Mouse (Mus musculus): ENCODE measurements around the gene Map7d1. TPM values are rescaled to one million over a fixed set of nuclear protein-coding genes. Genes with fewer than 3 reads are reported as not detected.

The Map7d1 gene
- total RNA-seq, 2 experiments from 2014 or later = 222 to 233 TPM

- DNase-seq (ENCODE audit: low spot score in 2 of 2) = no peak
These were observed 18.9 kb upstream of the Map7d1 start for GRCm38 (mm10) chr4:126275081-126275480.

GRCm38 (mm10) chr4:126273753-126274152, 17.6 kb upstream of the Map7d1 start:
- DNase-seq (ENCODE audit: low spot score in 2 of 2) = no peak

- no peak for DNase-seq (ENCODE audit: low spot score in 2 of 2)
These were observed 13.1 kb upstream of the Map7d1 start for GRCm38 (mm10) chr4:126269292-126269691.

- DNase-seq (ENCODE audit: low spot score in 2 of 2) = peak; percentile 100
These were observed 6.1 kb upstream of the Map7d1 start, which contains the start of gene Trappc3 for GRCm38 (mm10) chr4:126262119-126262807. TSS of gene Trappc3 (plus strand) at chr4:126262325.

DNA sequence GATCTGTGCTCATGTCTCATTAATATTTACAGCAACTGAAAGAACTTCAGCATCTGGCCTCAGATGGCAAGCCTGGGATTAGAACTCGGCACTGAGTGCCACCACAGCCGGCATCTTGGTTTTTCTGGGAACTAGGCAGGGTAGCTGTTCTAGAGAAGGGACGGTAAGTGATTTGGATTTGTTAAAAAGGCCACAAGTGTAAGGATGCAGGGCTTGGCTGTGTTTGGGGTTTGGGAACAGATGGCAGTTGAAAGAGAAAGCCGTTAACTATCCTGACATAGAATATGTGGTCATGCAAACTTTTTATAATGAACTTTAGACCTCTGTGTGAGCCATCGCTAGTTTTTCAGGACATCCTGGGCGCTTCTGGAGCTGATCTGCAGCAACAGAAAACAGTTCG, 5.5 kb upstream of the Map7d1 start:
- DNase-seq (ENCODE audit: low spot score in 2 of 2) = no peak

- no peak for DNase-seq (ENCODE audit: low spot score in 2 of 2)
These were observed 5.1 kb upstream of the Map7d1 start for GRCm38 (mm10) chr4:126261266-126261665.

GRCm38 (mm10) chr4:126260520-126261201, 4.5 kb upstream of the Map7d1 start:
- no peak for DNase-seq (ENCODE audit: low spot score in 2 of 2)

DNA sequence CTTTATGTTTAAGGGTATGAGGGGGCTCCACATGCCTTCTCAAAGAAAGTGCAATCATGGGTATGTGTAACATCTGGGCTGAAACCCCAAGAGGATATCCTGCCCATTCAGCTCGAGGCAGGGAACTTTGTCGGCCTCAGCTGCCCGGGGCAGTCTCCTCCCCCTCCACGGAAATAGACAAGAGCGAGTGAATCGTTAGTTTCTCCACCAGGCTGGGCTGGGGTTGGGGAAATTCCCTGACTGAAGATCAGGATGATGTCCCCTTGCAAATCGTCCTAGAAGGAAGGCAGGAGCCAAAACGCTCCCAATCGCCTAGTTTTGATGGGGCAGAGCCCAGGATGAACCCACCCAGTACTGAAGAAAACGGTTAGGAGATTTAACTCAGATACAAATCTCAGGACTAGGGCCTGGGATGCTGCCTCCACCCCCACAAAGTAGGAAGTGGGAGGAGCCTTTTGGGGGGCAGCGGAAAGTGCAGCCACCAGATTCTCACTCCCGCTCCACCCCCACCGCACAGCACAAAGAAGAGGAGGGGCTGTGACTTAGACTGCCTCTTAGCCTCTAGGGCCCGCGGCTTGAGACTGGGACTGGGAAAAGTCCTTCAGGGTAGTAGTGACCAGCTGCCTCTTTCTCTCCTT, 3.5 kb upstream of the Map7d1 start:
- no peak for DNase-seq (ENCODE audit: low spot score in 2 of 2)

GRCm38 (mm10) chr4:126259063-126259462, 2.9 kb upstream of the Map7d1 start:
- no peak for DNase-seq (ENCODE audit: low spot score in 2 of 2)

DNA sequence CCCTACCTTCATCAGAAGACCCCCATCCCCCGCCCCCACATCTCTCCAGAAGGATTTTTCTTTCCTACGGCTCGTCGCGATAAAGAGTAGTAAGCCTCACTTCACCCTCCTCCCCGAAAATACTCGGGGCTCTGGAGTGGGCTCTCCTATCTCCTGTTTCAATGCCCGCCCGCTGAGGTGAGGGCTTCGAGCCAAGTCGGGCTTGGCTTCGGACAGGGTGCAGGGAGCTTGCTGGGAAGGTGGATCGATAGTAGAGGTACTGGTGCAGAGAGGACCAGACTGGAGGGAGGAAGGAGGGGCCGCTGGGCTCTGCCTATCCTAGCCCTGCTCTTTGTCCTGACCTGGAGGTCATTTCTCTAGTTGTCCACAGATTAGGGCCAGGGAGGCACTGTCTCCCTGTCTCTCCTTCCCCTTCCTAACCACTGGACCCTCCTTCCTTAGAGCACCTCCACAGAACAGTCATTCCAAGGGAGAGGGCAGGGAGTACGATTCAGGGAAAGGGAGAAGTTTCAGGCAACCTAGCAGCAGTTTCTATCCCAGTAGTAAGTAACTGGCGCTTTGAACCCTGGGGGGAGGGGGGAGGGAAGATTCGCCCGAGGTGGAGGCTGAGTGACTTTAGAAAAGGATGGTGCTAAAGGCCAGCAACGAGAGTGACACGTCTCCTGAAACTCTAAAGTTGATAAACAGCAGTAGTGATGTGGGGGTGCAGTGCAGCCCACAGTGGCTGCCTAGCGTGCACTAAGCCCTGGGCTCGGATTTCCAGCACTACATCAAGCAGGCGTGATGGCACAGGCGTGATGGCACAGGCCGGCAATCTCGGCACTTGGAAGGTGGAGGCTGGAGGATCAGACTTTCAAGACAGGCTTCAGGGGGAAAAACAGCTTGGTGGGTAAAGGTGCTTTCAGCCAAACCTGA, 1.1 kb upstream of the Map7d1 start:
- no peak for DNase-seq (ENCODE audit: low spot score in 2 of 2)

DNA sequence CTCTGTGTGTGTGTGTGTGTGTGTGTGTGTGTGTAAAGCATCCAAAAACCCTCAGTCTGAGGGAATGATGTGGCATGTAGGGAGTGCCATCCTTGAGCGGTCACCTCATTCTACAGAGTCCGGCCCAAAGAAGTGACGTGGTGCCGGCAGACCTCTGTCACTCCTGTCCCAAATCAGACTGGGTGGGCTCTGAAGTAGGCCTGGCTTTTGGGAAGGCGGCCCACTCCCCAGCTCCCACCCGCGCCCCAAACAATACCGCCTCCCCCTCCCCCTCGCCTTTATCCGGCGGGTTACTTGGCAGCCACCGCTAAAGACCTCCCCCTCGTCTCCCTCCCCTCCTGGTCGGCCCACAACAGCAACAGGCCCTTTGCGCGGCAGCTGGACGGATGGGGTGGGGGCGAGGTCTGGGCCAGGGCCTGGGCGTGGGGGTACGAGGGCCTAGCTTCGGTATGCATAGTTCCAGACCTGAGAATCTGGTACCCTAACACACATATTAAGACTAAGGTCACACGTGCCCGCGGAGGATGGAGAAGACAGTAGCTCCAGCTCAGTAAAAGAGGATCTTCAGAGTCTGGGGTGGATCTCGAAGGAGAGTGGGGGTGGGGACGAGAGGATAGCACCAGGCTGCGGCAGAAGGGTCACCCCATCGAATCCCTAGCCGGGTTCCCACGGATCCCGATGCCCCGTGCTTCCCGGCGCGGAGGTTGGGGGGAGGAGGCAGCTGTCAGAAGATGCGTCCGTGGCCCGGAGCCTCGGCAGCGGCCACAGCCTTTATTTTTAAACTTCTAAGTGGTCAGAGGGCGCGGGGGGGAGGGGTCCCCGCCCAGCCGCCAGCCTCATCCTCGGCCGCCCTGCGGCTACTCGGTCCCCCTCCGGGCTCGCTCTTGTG, 786 bp downstream of the Map7d1 start:
- peak; percentile 43 to 52 for DNase-seq (ENCODE audit: low spot score in 2 of 2)

DNA sequence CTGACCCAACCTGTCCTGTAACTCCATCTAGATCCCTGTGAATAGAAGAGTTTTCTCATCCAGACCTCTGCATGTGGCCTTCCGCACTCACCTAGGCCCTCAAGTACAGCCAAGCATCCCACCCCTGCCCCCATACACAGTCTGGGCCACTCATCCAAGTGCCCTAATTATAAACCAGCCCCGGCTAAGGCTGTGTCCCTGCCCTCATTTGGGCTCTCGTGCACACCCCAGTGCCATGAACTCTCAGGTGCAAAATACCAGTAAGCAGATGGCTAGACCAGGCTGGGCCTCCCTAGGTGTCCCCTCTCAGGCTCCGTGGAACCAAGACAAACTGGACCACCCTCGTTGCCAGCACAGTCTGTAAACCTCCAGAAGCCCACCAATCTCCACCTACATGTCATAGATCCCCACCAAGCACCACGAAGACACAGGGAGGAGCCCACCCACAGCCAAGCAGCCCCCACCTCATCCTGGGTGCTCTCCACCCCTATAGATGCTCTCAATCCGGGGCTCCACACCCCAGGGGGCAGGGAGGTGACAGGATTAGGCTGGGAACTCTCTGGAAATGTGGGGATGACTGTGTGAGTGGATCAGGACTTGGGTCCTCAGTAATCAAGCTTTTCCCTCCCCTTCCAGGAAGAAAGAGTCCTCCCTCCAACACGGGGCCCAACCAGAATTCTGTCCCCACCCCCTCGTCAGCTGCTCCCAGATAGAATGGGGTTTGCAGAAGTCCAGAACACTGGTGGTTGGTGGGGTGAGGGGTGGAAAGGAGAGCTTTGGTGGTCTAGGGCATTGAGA, 1.6 kb downstream of the Map7d1 start:
- DNase-seq (ENCODE audit: low spot score in 2 of 2) = peak; percentile 61 to 81

- no peak for DNase-seq (ENCODE audit: low spot score in 2 of 2)
These were observed 2.4 kb downstream of the Map7d1 start for GRCm38 (mm10) chr4:126253637-126254272.

GRCm38 (mm10) chr4:126252411-126253237, 3.5 kb downstream of the Map7d1 start:
- no peak for DNase-seq (ENCODE audit: low spot score in 2 of 2)

GRCm38 (mm10) chr4:126251655-126252254, 4.4 kb downstream of the Map7d1 start:
- no peak for DNase-seq (ENCODE audit: low spot score in 2 of 2)

DNA sequence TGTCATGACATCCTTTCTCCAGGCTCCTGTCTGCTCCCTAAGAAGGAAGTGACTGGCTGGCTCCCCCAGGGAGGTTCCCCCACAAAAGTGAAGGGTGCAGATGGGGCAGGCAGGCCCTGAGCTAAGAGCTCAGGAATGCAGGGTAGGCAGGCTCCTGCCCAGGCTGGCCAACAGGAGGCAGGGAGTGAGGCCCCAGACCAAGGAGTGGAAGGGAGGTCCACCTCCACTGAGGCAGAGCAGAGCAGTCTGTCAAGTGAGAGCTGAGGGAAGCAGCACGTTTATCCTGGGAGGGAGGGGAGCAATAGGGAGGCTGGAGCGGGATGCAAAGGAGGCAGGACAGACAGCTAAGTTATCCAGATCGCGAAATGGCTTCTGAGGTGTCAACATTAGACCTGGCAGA, 5.5 kb downstream of the Map7d1 start:
- no peak for DNase-seq (ENCODE audit: low spot score in 2 of 2)

DNA sequence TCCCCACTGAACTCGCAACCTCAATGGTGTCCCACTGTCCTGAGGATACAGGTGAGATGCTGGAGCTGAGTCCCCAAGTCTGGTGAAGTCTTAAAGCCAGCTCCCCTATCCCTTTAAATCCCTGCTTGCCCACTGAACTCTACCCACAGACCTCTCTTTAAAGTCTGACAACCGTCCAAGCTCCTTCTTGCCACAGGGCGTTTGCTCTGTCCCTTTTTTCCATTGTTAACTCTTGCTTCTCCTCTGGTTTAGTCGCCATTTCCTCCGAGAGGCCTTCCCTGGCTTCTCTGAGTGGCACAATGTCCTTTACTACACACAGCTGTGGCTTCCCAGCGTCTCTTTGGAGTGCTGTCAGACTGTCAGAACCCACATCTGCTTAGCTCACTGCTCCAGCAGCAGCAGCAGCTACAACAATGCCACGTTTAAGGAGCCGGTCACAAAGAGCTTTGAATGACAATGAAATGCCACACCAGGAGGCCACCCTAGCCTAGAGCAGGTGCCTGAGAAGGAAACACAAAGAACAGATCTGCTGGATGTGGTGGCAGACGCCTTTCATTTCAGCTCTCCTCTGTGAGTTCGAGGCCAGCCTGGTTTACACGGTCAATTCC, 7.8 kb downstream of the Map7d1 start:
- DNase-seq (ENCODE audit: low spot score in 2 of 2) = no peak

All from layer of hippocampus, postnatal 14 days (tissue).